Mouse (Mus musculus) ovary, adult 10 weeks (tissue): Measurements from ENCODE around the gene Map2k6. TPM values are rescaled to one million over a fixed set of nuclear protein-coding genes. Genes with fewer than 3 reads are reported as not detected.

ENCODE experiments used
- polyA plus RNA-seq: library from polyadenylated mRNA; stranded (reverse); fragments of 350-450 nt; fragmentation: Illumina TruSeq; extraction: RNeasy Lipid Tissue Mini Kit (QIAGEN cat#74804); gene quantifications from one replicate; pipeline ENCODE4 v1.2.3, GENCODE M21; 2014

The Map2k6 gene
- 21.4 TPM for polyA plus RNA-seq

GRCm38 (mm10) chr11:110398553-110399239 is at the start of gene Map2k6:
Gene Map2k6, plus strand, starts transcription at chr11:110399122.

Other genes with a start within 250 kb of the Map2k6 start
- 55.0 TPM for gene Abca9, start 230.9 kb upstream of the Map2k6 start, polyA plus RNA-seq
- 39.9 TPM for gene Abca6, start 147.3 kb upstream of the Map2k6 start, polyA plus RNA-seq
- gene Abca5, start 61.4 kb upstream of the Map2k6 start, polyA plus RNA-seq = 26.6 TPM